Mouse (Mus musculus): ENCODE measurements around the gene Prss53. TPM values are rescaled to one million over a fixed set of nuclear protein-coding genes. Genes with fewer than 3 reads are reported as not detected.

Prss53 gene
- total and polyA plus RNA-seq, 3 experiments, result 0.30 TPM; not detected in 2

- H3K36me3 ChIP-seq (replicated peaks in 1 of 2; ENCODE audit: control insufficient read depth in 1 of 2, insufficient read depth in 1 of 2, low read length in 1 of 2), result peaks cover 78 to 98% of the 10 kb centered on the region in 2 experiments
- H3K4me2 ChIP-seq (ENCODE audit: insufficient read depth, low read depth, poor library complexity, severe bottlenecking), result no peak overlapping the region
- no peak overlapping the region for H3K9ac ChIP-seq (ENCODE audit: insufficient read depth, low read depth)
- H3K79me2 ChIP-seq (replicated peaks; ENCODE audit: control insufficient read depth, extremely low read depth, insufficient read depth, poor library complexity, severe bottlenecking), result no peaks in the 10 kb centered on the region; the same call in 1 of the 2 replicates
- peaks cover 3 to 47% of the 10 kb centered on the region in 2 experiments for H3K4me1 ChIP-seq (ENCODE audit: control insufficient read depth in 1 of 2, insufficient read depth in 2 of 2)
- dilution Hi-C loops (cut with MboI; ENCODE audit: extremely low pct_ligation_motif_present, extremely low pct_unique_long_range_greater_than_20kb, low sequenced_read_pairs) (no loop called here), in situ Hi-C loops (cut with MboI; ENCODE audit: low pct_ligation_motif_present, low pct_unique_long_range_greater_than_20kb, low sequenced_read_pairs) (no loop called here)
- H3K9me3 ChIP-seq (replicated peaks; ENCODE audit: low read length), result peaks cover 17% of the 10 kb centered on the region
- no peak overlapping the region for H3K27ac ChIP-seq (ENCODE audit: insufficient read depth, low read depth)
- no peaks in the 10 kb centered on the region for H3K27me3 ChIP-seq (replicated peaks)
- TF ChIP-seq RCOR1 (conservative IDR thresholded peaks at IDR 0.05; ENCODE audit: low read depth, low read length) (no peak), HCFC1 (IDR thresholded peaks at IDR 0.05; ENCODE audit: low read depth, low read length) (no peak), MXI1 (IDR thresholded peaks at IDR 0.05; ENCODE audit: low read depth, low read length) (no peak), ELF1 (IDR thresholded peaks at IDR 0.05; ENCODE audit: low read depth, low read length) (no peak), CHD1 (IDR thresholded peaks at IDR 0.05; ENCODE audit: low read depth, low read length) (no peak), ZC3H11A (IDR thresholded peaks at IDR 0.05; ENCODE audit: low read depth, low read length) (no peak), TBP (conservative IDR thresholded peaks at IDR 0.05; ENCODE audit: low read depth, low read length) (no peak), USF2 (conservative IDR thresholded peaks at IDR 0.05; ENCODE audit: low read depth, low read length) (no peak), JUND (conservative IDR thresholded peaks at IDR 0.05; ENCODE audit: low read depth, low read length) (no peak), SMC3 (IDR thresholded peaks at IDR 0.05; ENCODE audit: low read depth, low read length) (no peak)
- H3K4me3 ChIP-seq (replicated peaks in 1 of 3; ENCODE audit: low read depth in 2 of 3, low read length in 2 of 3, poor library complexity in 1 of 3), result no peak overlapping the region
- peak; percentile 20 for DNase-seq (ENCODE audit: extremely low read depth)
Measured at GRCm38 (mm10) chr7:127885951-127886350, 4.8 kb downstream of the Prss53 start.

GRCm38 (mm10) chr7:127880431-127880830 lies 10.3 kb downstream of the Prss53 start:
- dilution Hi-C loops (cut with MboI; ENCODE audit: extremely low pct_ligation_motif_present, extremely low pct_unique_long_range_greater_than_20kb, low sequenced_read_pairs) (no loop called here), in situ Hi-C loops (cut with MboI; ENCODE audit: low pct_ligation_motif_present, low pct_unique_long_range_greater_than_20kb, low sequenced_read_pairs) (no loop called here)
- Histone ChIP-seq H3K27me3 (replicated peaks) (no peaks in the 10 kb centered on the region), H3K4me2 (ENCODE audit: insufficient read depth, low read depth, poor library complexity, severe bottlenecking) (no peak overlapping the region), H3K4me1 (ENCODE audit: control insufficient read depth in 1 of 2, insufficient read depth in 2 of 2) (peaks cover 9 to 31% of the 10 kb centered on the region in 2 experiments), H3K9ac (ENCODE audit: insufficient read depth, low read depth) (no peak overlapping the region), H3K79me2 (replicated peaks; ENCODE audit: control insufficient read depth, extremely low read depth, insufficient read depth, poor library complexity, severe bottlenecking) (peaks cover 14% of the 10 kb centered on the region), H3K27ac (ENCODE audit: insufficient read depth, low read depth) (no peak overlapping the region), H3K9me3 (replicated peaks; ENCODE audit: low read length) (peaks cover 44% of the 10 kb centered on the region), H3K4me3 (replicated peaks in 1 of 3; ENCODE audit: low read depth in 2 of 3, low read length in 2 of 3, poor library complexity in 1 of 3) (no peak overlapping the region), H3K36me3 (replicated peaks in 1 of 2; ENCODE audit: control insufficient read depth in 1 of 2, insufficient read depth in 1 of 2, low read length in 1 of 2) (peaks cover 67 to 76% of the 10 kb centered on the region in 2 experiments)
- no peak for DNase-seq (ENCODE audit: extremely low read depth)
- TF ChIP-seq NRF1 (IDR thresholded peaks at IDR 0.05; ENCODE audit: low read depth, low read length) (no peak), UBTF (IDR thresholded peaks at IDR 0.05; ENCODE audit: low read depth, low read length) (no peak), MYC (IDR thresholded peaks at IDR 0.05; ENCODE audit: low read depth, low read length) (no peak), IRF4 (IDR thresholded peaks at IDR 0.05; ENCODE audit: low read depth, low read length) (no peak)

GRCm38 (mm10) chr7:127879301-127879700 lies 11.5 kb downstream of the Prss53 start:
- Histone ChIP-seq H3K27ac (ENCODE audit: insufficient read depth, low read depth) (no peak overlapping the region), H3K4me2 (ENCODE audit: insufficient read depth, low read depth, poor library complexity, severe bottlenecking) (no peak overlapping the region), H3K4me1 (ENCODE audit: control insufficient read depth in 1 of 2, insufficient read depth in 2 of 2) (peaks cover 9 to 27% of the 10 kb centered on the region in 2 experiments), H3K9ac (ENCODE audit: insufficient read depth, low read depth) (no peak overlapping the region), H3K4me3 (replicated peaks in 1 of 3; ENCODE audit: low read depth in 2 of 3, low read length in 2 of 3, poor library complexity in 1 of 3) (no peak overlapping the region), H3K9me3 (replicated peaks; ENCODE audit: low read length) (peaks cover 44% of the 10 kb centered on the region), H3K27me3 (replicated peaks) (no peaks in the 10 kb centered on the region), H3K79me2 (replicated peaks; ENCODE audit: control insufficient read depth, extremely low read depth, insufficient read depth, poor library complexity, severe bottlenecking) (peaks cover 24% of the 10 kb centered on the region), H3K36me3 (replicated peaks in 1 of 2; ENCODE audit: control insufficient read depth in 1 of 2, insufficient read depth in 1 of 2, low read length in 1 of 2) (peaks cover 59 to 67% of the 10 kb centered on the region in 2 experiments)
- no peak for DNase-seq (ENCODE audit: extremely low read depth)
- in situ Hi-C loops (cut with MboI; ENCODE audit: low pct_ligation_motif_present, low pct_unique_long_range_greater_than_20kb, low sequenced_read_pairs), result no loop called here
- dilution Hi-C loops (cut with MboI; ENCODE audit: extremely low pct_ligation_motif_present, extremely low pct_unique_long_range_greater_than_20kb, low sequenced_read_pairs), result no loop called here
- TF ChIP-seq JUN (IDR thresholded peaks at IDR 0.05; ENCODE audit: insufficient read depth, low read depth, low read length), result no peak
- no peak for TF ChIP-seq NELFE (IDR thresholded peaks at IDR 0.05; ENCODE audit: low read depth, low read length)
- no peak for TF ChIP-seq ZNF384 (IDR thresholded peaks at IDR 0.05; ENCODE audit: low read depth, low read length)
- TF ChIP-seq USF1 (IDR thresholded peaks at IDR 0.05; ENCODE audit: low read depth, low read length), result no peak

Measured in CH12.LX (cell line).